Mouse (Mus musculus) adrenal gland, postnatal 36 days (tissue): ENCODE results near the gene Peak1. TPM values are rescaled to one million over a fixed set of nuclear protein-coding genes. Genes with fewer than 3 reads are reported as not detected.
A peak's percentile ranks its signal among the peaks of the same experiment; 100 is the strongest.

Experiments
- DNase-seq, 2 experiments: peaks; one replicate each; pipeline ENCODE4 v3.0.0; 2021; ENCODE audit warnings: mixed read lengths in 1 of 2
- total RNA-seq, 2 experiments: library from RNA; stranded (reverse); gene quantifications; 2 replicates each; pipeline ENCODE4 v1.2.3; 2021

Gene Peak1
- total RNA-seq, 2 experiments from 2014 or later, result 49.3 to 64.5 TPM

DNA sequence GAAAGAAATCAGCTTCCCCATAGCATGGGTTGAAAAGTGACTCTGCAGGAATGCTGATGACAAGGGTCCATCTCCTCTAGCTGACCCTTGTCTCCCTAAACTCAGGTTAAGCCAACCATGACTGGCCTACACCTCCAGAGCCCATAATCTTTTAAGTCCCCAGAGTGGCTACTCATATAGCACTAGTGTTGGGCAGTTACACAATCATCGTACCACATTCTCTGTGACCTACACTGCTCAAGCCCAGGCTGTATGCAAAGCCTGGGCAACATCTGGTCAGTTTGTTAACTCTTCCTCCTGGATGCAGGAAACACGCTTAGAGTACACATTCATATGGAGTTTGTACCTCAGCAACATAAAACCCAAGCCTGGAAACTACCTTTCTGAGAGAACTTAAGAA is 217.7 kb downstream of the Peak1 start:
- no peak for DNase-seq

DNA sequence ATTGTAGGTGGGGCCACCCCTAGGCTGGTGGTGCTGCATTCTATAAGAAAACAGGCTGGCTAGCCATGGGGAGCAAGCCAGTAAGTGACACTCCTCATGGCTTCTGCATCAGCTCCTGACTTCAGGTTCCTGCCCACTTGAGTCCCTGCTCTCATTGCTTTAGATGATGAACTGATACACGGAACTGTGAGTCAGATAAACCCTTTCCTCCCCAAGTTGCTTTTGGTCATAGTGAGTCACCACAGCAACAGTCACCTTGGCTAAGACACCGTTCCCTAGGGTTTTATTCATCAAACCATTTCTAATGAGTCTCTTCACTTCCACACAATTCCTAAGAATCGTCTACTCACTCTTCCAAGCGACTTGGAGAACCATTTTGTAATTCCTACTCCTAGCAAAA is 220.9 kb downstream of the Peak1 start:
- DNase-seq, result no peak

DNA sequence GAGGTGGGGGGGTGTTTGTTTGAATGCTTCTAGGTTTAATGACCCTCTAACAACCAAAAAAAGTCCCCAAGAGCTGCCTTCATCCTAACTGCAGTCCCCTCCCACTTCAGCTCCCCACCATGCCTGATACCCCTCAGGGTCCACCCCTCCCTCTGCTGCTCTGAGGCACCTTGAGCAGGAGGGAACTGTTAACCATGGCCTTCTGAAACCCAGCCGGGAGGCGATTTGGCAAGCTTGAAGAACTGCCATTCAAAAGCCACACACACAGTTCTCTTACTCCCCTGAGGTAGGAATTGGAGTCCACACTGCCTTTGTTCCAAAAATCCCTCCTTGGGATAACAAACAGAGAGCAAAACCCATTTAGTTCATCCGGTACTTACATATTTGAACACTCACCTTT is 222.7 kb downstream of the Peak1 start:
- no peak for DNase-seq

DNA sequence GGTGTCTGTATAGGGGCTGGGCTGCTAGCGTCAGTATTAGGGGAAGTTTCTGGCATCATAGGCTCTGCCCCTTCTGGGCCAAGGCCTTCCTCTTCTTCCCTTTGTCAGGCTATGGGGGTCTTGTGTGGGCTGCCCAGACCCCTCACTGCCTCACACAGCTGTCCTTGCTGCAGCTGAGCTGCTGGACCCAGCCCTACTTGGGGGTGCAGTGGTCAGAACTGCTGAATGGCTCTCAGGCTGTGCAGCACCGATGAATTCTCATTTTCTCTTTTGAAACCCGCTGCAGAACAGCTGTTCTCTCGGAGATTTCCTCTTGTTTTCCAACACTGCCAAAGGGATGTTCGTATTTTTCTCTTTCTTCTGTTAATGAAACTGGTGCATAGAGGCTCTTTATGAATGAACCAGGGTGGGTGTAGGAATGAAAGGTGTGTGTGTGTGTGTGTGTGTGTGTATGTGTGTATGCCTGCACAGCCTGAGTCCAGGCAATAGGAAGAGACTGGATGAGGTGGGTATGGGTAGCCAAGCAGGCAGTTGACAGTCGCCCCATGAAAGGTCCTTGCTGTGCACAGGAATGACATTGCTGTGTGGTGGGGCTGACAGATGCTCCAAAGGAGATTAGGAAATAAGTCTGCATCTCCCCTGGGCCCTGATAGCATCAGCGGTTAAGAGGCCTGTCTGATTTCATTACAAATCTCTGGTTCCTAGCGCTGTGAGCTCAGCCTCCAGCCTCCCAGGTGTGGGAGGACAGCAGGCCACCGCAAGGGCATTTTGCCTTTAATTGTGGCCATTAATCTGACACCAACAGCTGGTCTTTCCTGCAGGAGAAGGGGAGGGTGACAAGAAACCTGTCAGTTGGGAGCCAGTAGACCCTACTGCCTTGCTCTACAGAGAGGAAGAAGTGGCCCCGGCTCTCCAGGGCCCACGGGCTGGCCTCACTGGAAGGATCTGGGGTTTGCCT is 226.1 kb downstream of the Peak1 start:
- DNase-seq, result no peak

DNA sequence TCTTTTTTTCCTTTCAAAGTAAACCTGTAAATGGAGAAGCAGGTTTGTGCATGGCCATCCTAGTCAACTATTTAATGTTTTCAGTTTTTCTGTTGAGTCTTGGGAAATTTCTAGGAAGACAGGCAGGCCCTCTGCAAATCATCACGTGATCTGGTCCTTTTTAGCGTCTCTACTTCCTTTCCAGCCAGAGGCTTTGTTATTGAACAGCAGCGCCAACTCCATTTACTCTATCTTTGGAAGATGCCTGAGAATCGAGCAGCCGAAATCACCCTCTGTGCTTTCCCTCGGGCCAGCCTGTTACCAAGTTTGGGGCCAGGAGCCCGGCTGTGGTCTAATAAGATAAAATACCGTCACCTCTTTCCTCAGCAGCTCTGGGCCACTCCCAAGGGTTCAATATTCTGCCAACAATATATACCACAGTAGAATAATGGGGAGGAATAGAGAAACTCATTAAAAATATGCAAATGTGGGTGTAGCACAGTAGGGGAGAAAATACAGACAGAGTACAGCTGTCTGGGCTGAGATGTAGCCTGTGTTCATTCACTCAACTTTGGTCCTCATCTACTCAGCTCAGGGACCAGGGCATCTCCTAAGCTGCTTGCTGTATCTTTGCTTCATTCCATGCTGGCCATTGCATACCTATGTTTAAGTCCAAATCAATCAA is 237.6 kb downstream of the Peak1 start:
- DNase-seq, result no peak

DNA sequence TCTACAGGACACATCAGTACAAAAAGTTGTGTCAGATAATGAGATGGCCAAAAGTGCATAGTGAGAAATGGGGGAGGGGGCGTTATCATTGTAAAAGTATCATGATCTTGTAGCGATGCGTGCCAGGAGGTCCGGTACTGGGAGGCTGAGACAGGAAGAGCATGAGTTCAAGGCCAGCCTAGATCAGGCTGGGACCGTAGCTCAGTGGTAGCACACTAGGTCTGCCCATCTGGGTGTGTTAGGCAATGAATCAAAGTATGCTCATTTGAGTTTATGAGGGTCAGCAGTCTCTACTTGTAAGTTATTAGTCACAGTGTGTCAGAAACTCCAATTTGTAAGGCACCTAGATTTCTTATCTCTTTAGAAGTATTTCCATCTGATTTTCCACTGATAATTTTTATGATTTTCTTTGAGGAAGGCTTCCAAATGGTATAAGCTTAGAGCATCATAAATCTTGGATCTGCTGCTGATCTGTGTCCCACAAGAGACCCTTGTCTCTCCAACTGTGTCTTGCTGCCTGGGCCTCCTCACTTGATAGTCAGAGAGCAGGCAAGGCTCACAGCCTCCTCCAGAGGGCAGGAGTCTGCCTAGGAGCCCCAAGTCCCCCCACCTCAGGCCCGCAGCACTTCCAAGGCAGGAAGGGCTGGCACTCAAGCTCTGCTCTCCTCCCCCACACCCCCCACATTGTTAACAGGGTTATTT is 238.3 kb downstream of the Peak1 start:
- no peak for DNase-seq

DNA sequence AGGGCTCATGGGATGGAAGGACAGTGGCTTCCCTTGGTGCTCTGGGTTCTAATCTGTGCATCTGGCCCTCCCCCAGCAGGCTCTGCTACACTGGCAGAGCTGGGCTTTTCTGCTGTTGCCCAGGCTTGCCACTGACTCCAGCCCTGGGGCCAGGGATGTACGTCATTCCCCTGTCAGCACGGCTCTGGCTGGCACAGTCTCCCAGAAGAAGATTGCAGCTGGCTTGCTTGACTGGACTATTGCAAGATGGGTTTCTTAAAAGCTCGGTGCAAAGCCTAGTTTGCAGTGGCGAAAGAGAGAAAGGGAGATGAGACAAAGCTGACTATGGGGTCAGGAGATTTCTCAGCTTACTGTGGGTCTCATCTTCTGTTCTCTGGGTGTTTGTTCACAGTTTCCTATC is 240.5 kb downstream of the Peak1 start:
- DNase-seq, result peak; percentile 24 to 35

DNA sequence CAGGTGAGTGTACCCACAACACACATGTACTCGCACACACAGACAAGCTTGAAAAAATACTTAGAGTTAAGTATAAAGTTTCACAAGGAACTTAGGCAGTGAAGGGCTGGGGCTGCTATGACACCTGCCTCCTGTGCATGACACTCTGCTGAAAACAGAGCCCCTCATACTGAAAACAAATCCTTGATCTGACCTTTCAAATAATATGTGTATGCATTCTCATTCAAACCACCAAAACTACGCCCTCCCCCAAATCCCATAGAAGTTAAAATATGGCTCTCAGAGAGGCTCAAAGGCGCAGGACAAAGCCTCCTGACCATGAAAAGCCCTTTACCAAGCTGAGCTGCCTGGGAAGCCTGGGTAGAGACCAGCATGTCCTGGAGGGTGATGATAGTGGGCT is 242.6 kb downstream of the Peak1 start:
- DNase-seq, result no peak

DNA sequence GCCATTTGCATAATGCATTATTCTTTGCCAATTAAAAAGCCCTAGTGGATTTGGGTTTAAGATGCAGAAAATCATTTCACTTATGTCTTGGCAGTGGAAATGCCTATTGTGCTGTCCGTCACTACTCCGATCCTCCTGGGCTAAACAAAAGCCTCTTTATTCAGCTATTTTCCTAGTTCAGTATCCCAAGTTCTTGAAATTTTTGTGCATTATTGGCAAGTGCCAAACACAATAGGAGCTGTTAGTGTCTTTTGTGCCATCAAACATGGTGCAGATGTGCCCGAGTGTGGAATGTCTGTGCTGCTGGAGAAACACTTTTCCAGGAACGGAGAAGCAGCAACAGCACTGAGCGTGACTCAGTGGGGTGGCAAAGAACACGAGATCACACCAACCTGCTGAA is 250.2 kb downstream of the Peak1 start:
- DNase-seq, result no peak

DNA sequence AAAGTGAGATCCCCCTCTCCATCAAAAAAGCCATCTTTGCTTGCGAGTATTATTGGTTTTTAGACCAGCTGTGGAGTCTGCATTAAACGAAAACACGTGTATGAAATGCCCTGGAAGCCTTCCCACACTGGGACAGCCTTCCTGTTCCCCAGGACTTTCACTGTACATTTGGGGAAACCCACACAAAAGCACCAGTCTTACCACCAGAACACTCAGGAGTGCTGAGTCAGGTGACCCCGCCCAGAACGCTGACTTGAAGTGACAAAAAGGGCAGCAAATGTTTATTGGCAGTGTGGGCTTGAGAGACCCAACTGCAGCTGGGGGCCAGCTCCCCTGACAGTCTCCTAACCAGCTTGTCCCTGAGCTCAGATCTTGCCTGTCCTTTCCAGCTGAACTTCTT is 251.7 kb downstream of the Peak1 start:
- no peak for DNase-seq

DNA sequence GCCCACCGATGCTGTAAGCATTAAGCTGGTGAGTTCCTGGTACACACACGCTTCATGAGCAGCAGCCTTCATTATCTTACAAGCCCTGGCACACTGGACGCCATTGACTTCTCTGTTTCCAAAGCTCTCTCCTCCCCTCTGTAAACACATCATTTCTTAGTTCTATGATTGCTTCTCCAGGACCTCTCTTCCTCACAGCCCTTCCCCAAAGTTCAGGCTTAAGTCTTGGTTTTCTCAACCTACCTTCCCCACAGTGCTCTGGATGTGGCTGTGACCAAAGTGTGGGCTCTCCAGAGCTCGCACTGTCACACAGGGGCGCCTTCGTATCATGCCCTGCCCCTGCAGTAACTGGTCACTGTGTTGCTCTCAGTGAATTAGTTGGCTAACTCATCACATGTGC is 252.5 kb downstream of the Peak1 start, which contains the start of gene Tspan3:
Tspan3 (minus strand) TSS at position 101 of the 400 bp plus-strand sequence.
- DNase-seq, result no peak

DNA sequence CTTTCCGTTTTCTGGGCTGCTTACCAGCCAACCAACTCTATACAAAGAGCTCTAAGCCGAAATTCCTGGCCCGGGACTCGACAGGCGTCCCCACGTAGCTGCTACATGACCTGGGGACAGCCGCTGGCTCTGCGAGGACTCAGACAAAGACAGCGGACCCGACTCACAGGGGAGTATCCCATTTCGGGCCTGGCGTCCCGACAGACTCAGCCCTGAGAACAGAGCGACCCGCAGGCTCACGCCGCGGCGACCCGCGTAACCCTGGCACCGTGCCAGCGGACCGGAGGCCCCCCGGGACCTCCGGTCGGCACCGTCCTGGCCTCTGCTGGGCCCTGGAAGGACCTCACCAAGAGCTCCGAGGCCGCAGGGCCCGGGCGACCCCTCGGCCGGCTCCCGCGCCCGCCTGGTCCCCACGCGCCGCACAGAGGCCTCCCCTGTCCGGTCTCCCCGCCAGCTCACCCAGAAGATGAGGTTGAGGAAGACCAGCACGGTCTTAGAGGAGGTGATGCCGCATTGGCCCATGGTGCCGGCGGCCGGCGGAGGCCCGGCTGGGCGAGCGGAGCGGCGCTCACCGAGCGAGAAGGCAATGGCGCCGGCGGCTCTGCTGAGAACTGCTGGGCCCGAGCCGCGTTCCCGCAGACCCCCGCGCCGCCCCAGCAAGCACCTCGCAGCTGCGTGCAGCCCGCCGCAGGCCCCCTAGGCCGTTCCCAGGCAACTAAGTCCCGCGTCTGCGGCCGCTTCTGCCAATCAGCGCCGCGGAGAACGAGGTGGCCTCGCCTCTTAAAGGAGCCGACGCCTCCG is 257.3 kb downstream of the Peak1 start:
- peak; percentile 91 to 92 for DNase-seq

DNA sequence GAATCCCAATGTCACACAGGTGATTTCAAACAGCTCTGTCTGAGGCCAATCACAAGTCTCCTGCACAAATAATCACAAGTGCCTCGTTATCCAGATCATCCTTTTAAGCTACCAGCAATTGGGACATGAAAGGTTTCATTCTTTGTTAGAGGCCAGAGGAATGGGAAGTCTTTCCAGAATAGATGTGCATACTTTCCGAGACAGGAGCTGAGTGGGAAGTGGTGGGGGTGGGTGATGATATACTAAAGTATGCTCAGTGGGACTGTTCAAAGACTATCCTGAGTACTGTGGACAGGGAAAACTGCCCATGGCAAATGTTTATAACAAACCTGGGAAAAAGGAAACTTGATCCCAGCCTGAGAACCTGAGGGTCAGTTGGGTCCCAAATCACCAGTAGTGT is 258.4 kb downstream of the Peak1 start:
- DNase-seq, result no peak

DNA sequence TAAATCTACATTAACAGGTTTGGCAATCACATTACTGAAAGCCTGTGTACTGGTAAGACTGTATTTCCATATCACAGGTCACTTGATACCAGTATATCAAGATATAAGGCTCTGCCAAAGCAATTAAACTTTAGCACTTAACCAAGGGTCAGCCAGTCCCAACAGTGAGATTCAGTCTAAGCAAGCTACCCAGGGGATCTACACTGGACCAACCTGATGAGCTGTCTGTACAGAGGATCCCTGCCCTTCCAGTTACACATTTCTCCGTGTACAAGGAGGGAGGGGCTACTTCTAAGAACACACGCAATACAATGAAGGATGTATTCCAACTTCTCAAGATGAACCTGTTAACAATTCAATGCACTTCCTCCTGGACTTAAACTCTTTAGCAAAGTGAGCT is 259.8 kb downstream of the Peak1 start:
- DNase-seq, result no peak

DNA sequence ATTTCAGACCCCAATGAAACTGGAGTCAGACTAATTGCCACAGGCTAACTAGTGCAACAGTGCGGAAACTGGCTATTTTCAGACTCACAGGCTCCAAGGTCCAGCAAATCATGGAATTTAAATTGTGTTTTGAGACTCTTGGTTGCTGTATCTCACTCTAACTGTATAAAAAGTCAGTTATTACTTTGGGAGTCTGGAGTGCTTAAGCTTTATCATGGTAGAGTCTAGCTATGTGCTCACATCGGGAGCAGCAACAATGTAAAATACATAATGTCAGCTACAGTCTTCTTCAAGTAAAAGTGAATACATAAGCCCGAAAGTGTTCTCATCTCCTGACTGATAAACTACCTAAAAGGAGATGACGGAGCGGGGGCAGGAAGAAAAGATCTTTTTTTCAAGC is 263.3 kb downstream of the Peak1 start:
- DNase-seq, result no peak

DNA sequence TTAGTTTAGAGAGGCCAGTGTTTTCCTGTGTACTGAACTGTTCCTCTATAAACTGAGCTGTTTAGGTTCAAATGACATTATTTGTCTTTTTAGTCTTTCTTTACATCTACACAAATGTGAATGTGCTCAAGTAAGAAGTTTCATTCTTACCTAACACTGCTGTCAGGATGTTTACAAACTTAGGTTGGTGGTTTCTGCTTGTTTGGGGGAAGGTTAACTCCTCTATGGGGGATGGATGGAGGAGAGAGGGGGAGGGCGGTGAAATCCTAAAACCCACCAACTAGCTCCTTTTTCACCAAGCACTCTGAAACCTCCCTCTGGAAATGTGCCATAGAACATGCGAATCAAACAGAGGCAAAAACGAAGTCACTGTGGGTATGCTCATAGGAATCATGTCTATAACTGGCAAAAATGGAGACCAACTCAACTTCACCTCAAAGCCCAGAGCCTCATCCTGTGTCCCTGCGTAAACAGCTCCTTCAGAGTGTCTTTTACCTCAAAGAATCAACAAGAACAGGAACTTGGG is 265.3 kb downstream of the Peak1 start:
- DNase-seq, result no peak

DNA sequence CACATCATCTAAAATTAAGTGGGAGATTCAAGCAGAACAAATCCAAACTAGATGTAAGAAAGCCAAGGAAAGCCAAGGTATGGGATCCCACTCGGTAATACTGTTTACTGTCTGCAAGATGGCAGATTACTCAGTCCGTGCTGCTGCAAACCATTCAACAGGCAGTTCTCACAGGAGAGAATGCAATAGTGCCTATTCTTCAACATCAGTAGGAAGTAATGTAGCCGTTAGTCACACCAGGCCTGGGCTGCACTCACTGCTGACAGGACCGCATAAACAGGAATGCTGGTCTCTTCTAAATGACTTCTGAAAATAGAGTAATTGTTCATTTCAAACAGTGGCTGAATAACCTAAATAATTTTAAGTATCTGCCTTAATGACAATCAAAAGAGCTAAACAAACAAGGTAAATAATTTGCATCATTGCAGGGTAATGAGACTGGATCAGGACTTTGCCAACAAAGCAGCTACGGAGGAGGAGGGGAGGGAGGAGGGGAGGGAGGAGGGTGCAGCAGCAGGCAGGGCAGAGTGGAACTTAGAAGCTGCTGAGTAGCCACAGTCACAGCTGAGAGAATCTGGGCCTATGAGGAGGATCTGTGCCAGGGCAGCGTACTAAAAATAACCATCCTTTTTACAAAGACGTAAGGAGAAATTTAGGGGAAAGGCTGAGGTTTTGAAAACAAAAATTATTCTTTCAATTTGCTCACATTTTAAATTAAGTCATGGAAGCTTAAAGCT is 266.0 kb downstream of the Peak1 start:
- DNase-seq, result peak; percentile 20 to 51
